In the genomic region with DNA sequence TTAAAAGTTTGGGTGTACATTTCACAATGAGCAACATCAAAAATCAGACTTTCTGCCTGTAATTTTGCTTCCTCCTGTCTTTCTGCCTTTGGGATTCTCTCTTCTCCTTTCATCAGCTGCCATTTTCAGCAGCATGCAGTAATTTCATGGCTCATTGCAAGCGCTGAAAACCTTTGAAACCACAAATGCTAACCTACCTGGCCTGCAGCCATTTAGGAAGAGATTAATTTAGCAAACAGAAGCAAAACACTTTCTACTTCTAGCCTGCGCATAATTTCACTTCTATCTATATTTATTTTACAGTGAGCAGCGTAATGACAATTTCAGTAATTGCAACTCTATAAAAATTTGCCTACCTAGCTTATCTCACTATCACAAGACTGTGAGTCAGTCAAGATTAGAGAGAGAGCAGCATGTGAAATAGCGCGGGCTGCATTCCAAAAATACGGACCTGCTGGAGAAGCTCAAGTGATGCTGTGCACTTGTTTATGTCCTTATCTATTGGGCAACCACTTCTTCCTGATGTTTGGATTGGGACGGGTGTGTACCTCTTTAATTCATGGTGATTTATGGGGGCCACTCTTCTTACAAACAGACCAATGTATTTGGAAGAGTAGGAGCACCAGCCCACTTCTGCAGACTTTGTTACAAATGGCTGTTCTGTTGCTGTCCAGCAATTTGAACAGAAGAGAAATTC, we compare ENCODE assay signal across 7 mouse cellular contexts.
DNase-seq lines count a peak whose midpoint lies in the region; ATAC-seq lines count a peak whose summit lies in the region.

No protein-coding gene starts in this region.

- ATAC-seq in heart, embryonic 15.5 days (replicated peaks; ENCODE audit: insufficient number of reproducible peaks, insufficient read depth, low FRiP score, low read depth), result no peak
- ATAC-seq in midbrain, embryonic 16.5 days, result no peak

- no peaks in the 10 kb centered on the region for H3K27me3 ChIP-seq in heart, embryonic 15.5 days
- H3K27me3 ChIP-seq in midbrain, embryonic 16.5 days (ENCODE audit: control insufficient read depth, insufficient read depth, low read depth, low read length), result no peaks in the 10 kb centered on the region

- peak; percentile 9 for DNase-seq in layer of hippocampus, adult 9-11 months
- no peak for DNase-seq in layer of hippocampus, adult 11-12 months (ENCODE audit: low spot score)
- peak; percentile 54 for DNase-seq in cerebellum, adult 11-12 months
- no peak for DNase-seq in left cerebral cortex, postnatal 10 days (ENCODE audit: extremely low spot score in 1 of 2, low spot score in 2 of 2)
- DNase-seq in thymus, postnatal 36 days, result no peak

- H3K4me2 ChIP-seq in heart, embryonic 15.5 days, result peak overlapping the region; percentile 52
- H3K4me2 ChIP-seq in midbrain, embryonic 16.5 days (ENCODE audit: low read length), result no peak overlapping the region

- 0 out of 2 replicates have a peak overlapping the region, but pooled peaks have one; percentile 0 for H3K4me3 ChIP-seq in heart, embryonic 15.5 days
- H3K4me3 ChIP-seq in midbrain, embryonic 16.5 days (ENCODE audit: low read depth, low read length), result no peak overlapping the region

- H3K9ac ChIP-seq in heart, embryonic 15.5 days, result no peak overlapping the region
- H3K9ac ChIP-seq in midbrain, embryonic 16.5 days (ENCODE audit: low read depth, low read length), result no peak overlapping the region

- H3K4me1 ChIP-seq in heart, embryonic 15.5 days (replicated peaks), result peaks cover 12% of the 10 kb centered on the region
- H3K4me1 ChIP-seq in midbrain, embryonic 16.5 days (ENCODE audit: control insufficient read depth, insufficient read depth, low read length), result peaks cover 13% of the 10 kb centered on the region

- H3K9me3 ChIP-seq in heart, embryonic 15.5 days (replicated peaks), result no peaks in the 10 kb centered on the region
- no peaks in the 10 kb centered on the region for H3K9me3 ChIP-seq in midbrain, embryonic 16.5 days (replicated peaks; ENCODE audit: control insufficient read depth, low read length, poor library complexity, severe bottlenecking)

- 26% methylated on average over 7 of the region's 7 CpGs for whole genome bisulfite sequencing in heart, embryonic 15.5 days
- WGBS in midbrain, embryonic 16.5 days, result 54% methylated on average over 7 of the region's 7 CpGs

- no peaks in the 10 kb centered on the region for H3K36me3 ChIP-seq in heart, embryonic 15.5 days
- no peaks in the 10 kb centered on the region for H3K36me3 ChIP-seq in midbrain, embryonic 16.5 days (ENCODE audit: control insufficient read depth, insufficient read depth, low read length)

- intact Hi-C loops in left cerebral cortex, postnatal 10 days (cut with DNase I), result no loop called here

- H3K27ac ChIP-seq in heart, embryonic 15.5 days, result no peak overlapping the region
- H3K27ac ChIP-seq in midbrain, embryonic 16.5 days (ENCODE audit: low read length), result peak overlapping the region; percentile 56

Comparison
In these comparisons a context has a peak if more than half of its experiments do, and no peak if none do; other contexts are left out.
1. DNase-seq: peak in layer of hippocampus, adult 9-11 months (single experiment) and cerebellum, adult 11-12 months (single experiment); none in layer of hippocampus, adult 11-12 months (single experiment), left cerebral cortex, postnatal 10 days (0 of 2) and thymus, postnatal 36 days (0 of 2).